Mouse (Mus musculus): ENCODE measurements around the gene Kcnk5.
A peak's percentile ranks its signal among the peaks of the same experiment; 100 is the strongest.

Kcnk5 gene

DNA sequence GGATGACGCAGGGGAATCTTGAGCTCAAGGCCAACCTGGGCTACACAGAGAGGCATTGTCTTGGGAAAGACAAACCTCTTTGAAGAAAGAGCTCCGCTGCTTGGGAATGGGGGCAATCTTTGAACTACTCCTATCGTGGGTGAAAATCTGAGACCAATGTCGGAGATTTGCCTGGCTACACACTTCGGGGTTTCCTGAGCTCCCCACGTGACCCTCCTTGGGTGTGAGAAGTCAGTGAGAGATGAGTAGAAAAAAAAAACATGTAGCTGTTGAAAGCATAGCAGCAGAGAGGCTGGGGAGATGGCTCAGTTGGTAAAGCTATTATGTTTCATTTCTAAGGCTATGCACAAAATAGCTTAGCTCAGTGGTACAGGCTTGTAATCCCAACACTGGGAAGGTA is 66.7 kb downstream of the Kcnk5 start:
- no peak for DNase-seq (ENCODE audit: low read depth, low spot score)

- peak; percentile 71 for DNase-seq (ENCODE audit: low read depth, low spot score)
These were observed 67.6 kb downstream of the Kcnk5 start for GRCm38 (mm10) chr14:20113964-20114363.

DNA sequence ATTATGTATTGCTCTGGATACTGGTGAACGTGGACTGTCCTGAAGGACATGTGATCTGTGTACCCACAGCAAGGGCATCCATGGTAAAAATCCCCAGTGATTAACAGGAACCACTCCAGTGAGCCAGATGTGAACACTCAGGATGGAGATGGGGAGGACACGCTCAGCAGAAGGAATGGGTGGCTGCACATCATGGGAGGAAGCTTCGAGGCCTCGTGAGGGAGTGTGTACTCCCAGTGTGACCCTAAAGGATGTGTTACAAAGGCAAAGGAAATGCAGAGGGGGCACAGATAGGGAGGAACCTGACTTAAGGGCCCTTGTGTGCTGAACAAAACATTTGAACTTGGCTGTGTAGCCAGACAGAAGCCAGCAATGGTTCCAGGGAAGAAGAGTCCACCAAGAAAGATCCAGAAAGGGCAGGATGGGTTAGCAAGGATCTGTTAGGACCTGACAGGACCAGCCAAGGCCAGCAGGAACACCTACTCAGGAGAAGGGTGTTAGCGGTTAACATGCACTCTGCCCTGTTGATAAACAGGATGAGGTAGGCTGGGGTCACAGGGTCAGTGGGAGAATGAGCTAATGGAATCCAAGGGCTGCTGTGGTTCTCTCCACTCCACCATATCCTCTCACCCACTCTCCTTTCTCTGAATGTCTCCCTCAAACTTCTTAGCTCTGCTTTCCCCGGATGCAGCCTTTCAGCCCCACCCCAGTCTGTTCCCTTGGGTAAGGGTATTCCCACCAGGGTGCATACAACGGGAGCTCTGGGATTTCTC is 68.2 kb downstream of the Kcnk5 start:
- no peak for DNase-seq (ENCODE audit: low read depth, low spot score)

DNA sequence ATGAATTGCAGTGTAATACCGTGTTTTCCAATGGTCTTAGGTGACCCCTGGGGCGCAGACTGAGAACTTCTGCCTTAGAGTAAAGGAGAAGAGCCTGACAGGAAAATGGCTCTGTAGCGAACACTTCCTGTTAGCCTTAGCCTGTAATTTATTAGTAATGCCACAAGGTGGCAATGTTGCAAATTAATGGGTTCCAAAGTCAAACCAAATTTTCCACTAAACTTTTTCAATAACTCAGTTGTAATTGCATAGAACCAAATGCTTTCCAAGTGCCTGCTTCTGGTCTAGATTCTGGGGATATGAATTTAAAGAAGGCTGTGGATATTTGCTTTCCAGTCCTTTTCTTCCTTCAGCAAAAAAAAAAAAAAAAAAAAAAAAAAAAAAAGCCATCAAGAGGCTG is 69.4 kb downstream of the Kcnk5 start:
- DNase-seq (ENCODE audit: low read depth, low spot score): no peak

GRCm38 (mm10) chr14:20110945-20111344 is 70.7 kb downstream of the Kcnk5 start:
- DNase-seq (ENCODE audit: low read depth, low spot score): no peak

GRCm38 (mm10) chr14:20106271-20106670 is 75.3 kb downstream of the Kcnk5 start:
- no peak for DNase-seq (ENCODE audit: low read depth, low spot score)

GRCm38 (mm10) chr14:20103207-20103606 is 78.4 kb downstream of the Kcnk5 start:
- DNase-seq (ENCODE audit: low read depth, low spot score): no peak

- no peak for DNase-seq (ENCODE audit: low read depth, low spot score)
These were observed 83.5 kb downstream of the Kcnk5 start for GRCm38 (mm10) chr14:20098061-20098460.

DNA sequence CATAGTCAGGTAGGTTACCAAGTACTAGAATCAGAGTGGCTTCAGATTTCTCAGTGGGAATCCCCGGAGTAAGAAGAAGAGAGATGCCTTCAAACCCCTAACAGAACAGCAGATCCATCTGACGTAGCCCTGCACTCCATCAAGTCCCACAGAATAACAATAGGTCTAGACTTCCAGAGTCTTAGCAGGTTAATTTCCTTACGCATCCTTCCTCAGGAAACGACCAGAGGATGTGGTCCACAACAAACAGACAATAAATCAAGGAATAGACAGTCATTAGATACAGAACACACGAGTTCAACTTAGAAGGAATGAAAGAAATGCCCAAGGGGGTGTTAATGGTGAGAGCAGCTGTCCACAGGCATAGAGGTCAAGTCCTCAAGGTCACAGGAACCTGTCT is 86.7 kb downstream of the Kcnk5 start:
- no peak for DNase-seq (ENCODE audit: low read depth, low spot score)

- DNase-seq (ENCODE audit: low read depth, low spot score): peak; percentile 66
These were observed 88.1 kb downstream of the Kcnk5 start for GRCm38 (mm10) chr14:20093493-20093892.

Data from embryo, embryonic 11.5 days (tissue).